Mouse (Mus musculus) forebrain, embryonic 11.5 days (tissue): ENCODE data around the gene Rnf138rt1. TPM values are rescaled to one million over a fixed set of nuclear protein-coding genes. Genes with fewer than 3 reads are reported as not detected.

ENCODE experiments used
- ATAC-seq: fragments of 200-750 bp; cut with Nextera tagmentation; replicated peaks from 2 replicates; pipeline ENCODE4 v1.8.0; 2017; ENCODE audit warnings: moderate TSS enrichment; ENCODE audit not compliant: low FRiP score
- DNase-seq: peaks from one replicate; pipeline ENCODE4 v3.0.0-alpha.2; 2017; ENCODE audit warnings: low spot score
- H3K27ac ChIP-seq: fragments of 300-500 bp; sonication (generic); 2 replicates; pipeline ENCODE4 v1.5.1; 2014; ENCODE audit warnings: low read depth, low read length
- H3K27me3 ChIP-seq: fragments of 300-500 bp; sonication (generic); 2 replicates; pipeline ENCODE4 v1.6.1; 2014; ENCODE audit warnings: mild to moderate bottlenecking, low read length, mixed read lengths; ENCODE audit not compliant: control insufficient read depth, insufficient read depth
- H3K36me3 ChIP-seq: fragments of 300-500 bp; sonication (generic); 2 replicates; pipeline ENCODE4 v1.6.1; 2014; ENCODE audit warnings: mild to moderate bottlenecking, low read length, moderate library complexity, mixed read lengths; ENCODE audit not compliant: control insufficient read depth, insufficient read depth
- H3K4me1 ChIP-seq: fragments of 300-500 bp; sonication (generic); replicated peaks from 2 replicates; pipeline ENCODE4 v1.6.1; 2014; ENCODE audit warnings: low read length, mixed read lengths; ENCODE audit not compliant: control insufficient read depth, insufficient read depth
- H3K4me2 ChIP-seq: fragments of 300-500 bp; sonication (generic); 2 replicates; pipeline ENCODE4 v1.6.1; 2014; ENCODE audit warnings: low read depth, mild to moderate bottlenecking, low read length, moderate library complexity, mixed read lengths; ENCODE audit not compliant: severe bottlenecking
- H3K4me3 ChIP-seq: fragments of 300-500 bp; sonication (generic); 2 replicates; pipeline ENCODE4 v1.5.1; 2014; ENCODE audit warnings: low read depth, low read length
- H3K9ac ChIP-seq: fragments of 300-500 bp; sonication (generic); 2 replicates; pipeline ENCODE4 v1.6.1; 2014; ENCODE audit warnings: low read length
- H3K9me3 ChIP-seq: fragments of 300-500 bp; sonication (generic); 2 replicates; pipeline ENCODE4 v1.6.1; 2016; ENCODE audit warnings: low read length, mixed read lengths; ENCODE audit not compliant: control insufficient read depth
- WGBS: fragments of 180-500 bp; shearing (Covaris S2); extraction: QIAGEN DNeasy Blood & Tissue Kit; methylation state at CpG from one replicate; pipeline ENCODE4 v1.1.7; 2014; 5-methylcytosine and 5-hydroxymethylcytosine counted together
- polyA plus RNA-seq: library from polyadenylated mRNA; unstranded; fragments of >200 nt; fragmentation: Nextera tagmentation; extraction: Ambion mirVana; gene quantifications from 2 replicates; pipeline ENCODE4 v1.2.1, GENCODE M21; 2014

Rnf138rt1 gene
- polyA plus RNA-seq, 1 experiment from 2014 or later = 0.47 TPM

DNA sequence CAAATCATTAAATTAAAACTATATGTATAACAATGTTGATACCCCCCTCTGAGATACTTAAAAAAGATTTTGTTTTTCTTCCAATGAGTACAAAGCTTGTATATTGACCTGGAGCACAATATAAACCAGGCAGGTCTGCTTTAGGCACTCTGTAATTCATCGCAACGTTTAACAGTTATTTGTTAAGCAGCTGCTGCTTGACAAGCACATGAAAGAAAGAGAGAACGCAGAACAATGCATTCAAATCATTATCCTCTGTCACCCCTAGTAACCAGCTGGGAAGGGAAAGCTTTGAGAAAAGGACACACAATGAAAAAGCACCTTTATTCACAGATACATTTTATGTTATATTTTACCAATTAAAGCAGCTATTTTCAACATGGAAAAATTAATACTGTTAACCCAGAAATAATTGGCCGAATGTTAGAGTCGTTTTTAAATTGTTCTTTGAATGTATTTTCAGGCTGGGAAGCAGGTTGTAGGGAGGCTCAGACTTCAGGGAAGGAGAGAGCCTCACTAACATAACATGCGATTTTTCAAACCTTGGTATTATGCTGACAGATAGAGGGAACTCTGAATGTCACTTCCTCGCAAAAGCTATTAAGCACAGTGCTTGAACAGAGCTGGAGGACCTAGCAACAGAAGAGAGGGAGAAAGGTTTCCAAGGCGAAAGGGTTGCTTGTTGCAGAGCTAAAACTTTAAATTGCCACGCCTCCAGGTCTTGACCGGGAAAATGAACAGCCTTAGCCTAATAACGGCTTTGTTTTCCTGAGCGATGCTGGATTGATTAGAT lies 38.1 kb downstream of the Rnf138rt1 start:
- Histone ChIP-seq H3K4me3 (no peak overlapping the region), H3K9ac (no peak overlapping the region), H3K4me1 (no peaks in the 10 kb centered on the region), H3K36me3 (no peaks in the 10 kb centered on the region), H3K27me3 (peaks cover 5% of the 10 kb centered on the region; the same call in 1 of the 2 replicates), H3K4me2 (peak overlapping the region; percentile 15; the same call in 1 of the 2 replicates), H3K27ac (no peak overlapping the region; the same call in 1 of the 2 replicates), H3K9me3 (no peaks in the 10 kb centered on the region)
- DNase-seq (no peak), ATAC-seq (peak; percentile 77)
- 33% methylated on average over 12 of the region's 12 CpGs for WGBS

- H3K4me2 ChIP-seq = no peak overlapping the region
- H3K27me3 ChIP-seq = peaks cover 3% of the 10 kb centered on the region; the same call in 1 of the 2 replicates
- H3K27ac ChIP-seq = no peak overlapping the region
- H3K9me3 ChIP-seq = no peaks in the 10 kb centered on the region
- 74% methylated on average over 2 of the region's 2 CpGs for WGBS
- no peaks in the 10 kb centered on the region for H3K4me1 ChIP-seq
- DNase-seq (no peak), ATAC-seq (no peak)
- H3K9ac ChIP-seq = no peak overlapping the region
- H3K36me3 ChIP-seq = no peaks in the 10 kb centered on the region
- no peak overlapping the region for H3K4me3 ChIP-seq
Observed at GRCm38 (mm10) chrX:163720597-163720996, 40.5 kb downstream of the Rnf138rt1 start.

Other genes with a start within 250 kb of the Rnf138rt1 start
- gene Grpr, start 211.7 kb downstream of the Rnf138rt1 start, polyA plus RNA-seq = not detected in 2 replicates
- 34.5 and 37.4 TPM in 2 replicates for gene Ap1s2, start 147.7 kb upstream of the Rnf138rt1 start, polyA plus RNA-seq
- gene Zrsr2, start 197.3 kb upstream of the Rnf138rt1 start, polyA plus RNA-seq = 49.2 and 60.6 TPM in 2 replicates